Mouse (Mus musculus) hindbrain, embryonic 11.5 days (tissue): ENCODE results near the gene E430018J23Rik. TPM values are rescaled to one million over a fixed set of nuclear protein-coding genes. Genes with fewer than 3 reads are reported as not detected.
"Not testable (repeated sequence)": the region's sequence is repeated elsewhere in the genome, so short reads cannot be mapped to it uniquely, and the experiment has no call there.

Source experiments
- ATAC-seq: fragments of 200-750 bp; cut with Nextera tagmentation; 2 replicates; pipeline ENCODE4 v1.8.0; 2017; ENCODE audit warnings: mild to moderate bottlenecking, moderate TSS enrichment, moderate library complexity; ENCODE audit not compliant: low FRiP score
- DNase-seq: peaks from one replicate; pipeline ENCODE4 v3.0.0-alpha.2; 2015; ENCODE audit warnings: low spot score
- H3K27ac ChIP-seq: fragments of 300-500 bp; sonication (generic); 2 replicates; pipeline ENCODE4 v1.5.1; 2014; ENCODE audit warnings: mild to moderate bottlenecking, low read depth, low read length
- H3K27me3 ChIP-seq: fragments of 300-500 bp; sonication (generic); 2 replicates; pipeline ENCODE4 v1.6.1; 2014; ENCODE audit warnings: mild to moderate bottlenecking, low read length, moderate library complexity, mixed read lengths; ENCODE audit not compliant: control insufficient read depth, insufficient read depth
- H3K36me3 ChIP-seq: fragments of 300-500 bp; sonication (generic); 2 replicates; pipeline ENCODE4 v1.6.1; 2014; ENCODE audit warnings: mild to moderate bottlenecking, low read length, moderate library complexity, mixed read lengths; ENCODE audit not compliant: control insufficient read depth, insufficient read depth
- H3K4me1 ChIP-seq: fragments of 300-500 bp; sonication (generic); replicated peaks from 2 replicates; pipeline ENCODE4 v1.6.1; 2014; ENCODE audit warnings: low read length, mixed read lengths; ENCODE audit not compliant: control insufficient read depth, insufficient read depth
- H3K4me2 ChIP-seq: fragments of 300-500 bp; sonication (generic); replicated peaks from 2 replicates; pipeline ENCODE4 v1.6.1; 2014; ENCODE audit warnings: mild to moderate bottlenecking, low read depth, low read length
- H3K4me3 ChIP-seq: fragments of 300-500 bp; sonication (generic); 2 replicates; pipeline ENCODE4 v1.5.1; 2014; ENCODE audit warnings: low read depth, low read length
- H3K9ac ChIP-seq: fragments of 300-500 bp; sonication (generic); 2 replicates; pipeline ENCODE4 v1.6.1; 2014; ENCODE audit warnings: low read depth, low read length
- H3K9me3 ChIP-seq: fragments of 300-500 bp; sonication (generic); 2 replicates; pipeline ENCODE4 v1.6.1; 2016; ENCODE audit warnings: low read length; ENCODE audit not compliant: control insufficient read depth
- WGBS: fragments of 180-500 bp; shearing (Covaris S2); extraction: QIAGEN DNeasy Blood & Tissue Kit; methylation state at CpG from one replicate; pipeline ENCODE4 v1.1.7; 2014; 5-methylcytosine and 5-hydroxymethylcytosine counted together
- polyA plus RNA-seq: library from polyadenylated mRNA; unstranded; fragments of >200 nt; fragmentation: Nextera tagmentation; extraction: Ambion mirVana; gene quantifications from 2 replicates; pipeline ENCODE4 v1.2.1, GENCODE M21; 2014

E430018J23Rik gene
- polyA plus RNA-seq, 1 experiment from 2014 or later: 6.1 TPM

DNA sequence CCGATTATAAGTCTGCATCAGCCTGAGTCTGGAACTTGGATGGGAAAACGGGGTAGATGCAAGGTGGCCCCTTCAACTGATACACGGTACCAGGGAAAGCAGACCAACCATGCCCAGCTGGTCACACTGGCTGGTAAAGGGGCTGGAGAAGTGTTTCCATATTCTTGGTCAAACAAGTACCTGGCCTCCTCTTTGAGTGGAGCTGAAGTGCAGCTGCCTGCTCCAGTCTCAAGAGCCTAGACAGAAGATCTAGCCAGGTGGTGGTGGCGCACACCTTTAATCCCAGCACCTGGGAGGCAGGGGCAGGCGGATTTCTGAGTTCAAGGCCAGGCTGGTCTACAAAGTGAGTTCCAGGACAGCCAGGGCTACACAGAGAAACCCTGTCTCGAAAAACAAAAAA is 51.6 kb downstream of the E430018J23Rik start:
- H3K9ac ChIP-seq, H3K4me3 ChIP-seq, H3K27ac ChIP-seq, H3K36me3 ChIP-seq, H3K9me3 ChIP-seq, DNase-seq, ATAC-seq, H3K4me1 ChIP-seq, H3K4me2 ChIP-seq, H3K27me3 ChIP-seq: not testable (repeated sequence)
- 91% methylated on average over 6 of the region's 6 CpGs for WGBS

DNA sequence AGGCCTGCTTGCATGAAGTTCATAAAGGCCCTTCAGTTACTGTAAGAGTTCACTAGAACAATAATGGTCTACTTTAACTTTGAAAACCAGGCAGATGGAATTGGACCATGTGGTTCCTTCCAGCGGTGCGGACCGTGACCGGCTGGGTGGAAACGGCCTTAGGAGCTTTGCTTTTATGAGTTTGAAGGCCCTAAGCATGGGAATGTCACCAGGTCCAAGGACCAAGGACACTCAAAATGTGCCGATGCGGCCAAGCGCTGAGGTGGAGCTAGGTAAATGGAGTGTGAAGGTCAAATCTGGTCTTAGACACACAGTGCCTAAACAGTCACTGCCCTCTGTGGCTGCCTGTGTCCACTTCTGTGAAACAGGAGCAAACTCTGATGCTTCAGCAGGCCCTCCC is 52.1 kb downstream of the E430018J23Rik start:
- DNase-seq: no peak
- Histone ChIP-seq H3K4me1 (peaks cover 3% of the 10 kb centered on the region; the same call in 1 of the 2 replicates), H3K27me3 (no peaks in the 10 kb centered on the region), H3K9ac (no peak overlapping the region), H3K27ac (no peak overlapping the region), H3K4me3 (no peak overlapping the region), H3K4me2 (no peak overlapping the region), H3K9me3 (no peaks in the 10 kb centered on the region), H3K36me3 (0 out of 2 replicates have a peak, but pooled peaks cover 2% of the 10 kb centered on the region)
- ATAC-seq: no peak
- WGBS: 96% methylated on average over 8 of the region's 8 CpGs

Other genes starting within 250 kb of the E430018J23Rik start
- gene Cd2bp2, start 197.6 kb downstream of the E430018J23Rik start, polyA plus RNA-seq: 64.7 and 76.2 TPM in 2 replicates
- 18.7 and 19.1 TPM in 2 replicates for gene Tbc1d10b, start 185.2 kb downstream of the E430018J23Rik start, polyA plus RNA-seq
- gene Mylpf, start 184.7 kb downstream of the E430018J23Rik start, polyA plus RNA-seq: 24.1 and 26.5 TPM in 2 replicates
- gene Zfp553, start 160.6 kb downstream of the E430018J23Rik start, polyA plus RNA-seq: 26.5 and 29.7 TPM in 2 replicates
- gene Sept1, start 160.5 kb downstream of the E430018J23Rik start, polyA plus RNA-seq: 23.7 and 30.0 TPM in 2 replicates
- gene Zfp771, start 149.4 kb downstream of the E430018J23Rik start, polyA plus RNA-seq: 53.2 and 54.0 TPM in 2 replicates
- gene Dctpp1, start 132.9 kb downstream of the E430018J23Rik start, polyA plus RNA-seq: 193 and 214 TPM in 2 replicates
- 80.8 and 86.6 TPM in 2 replicates for gene Sephs2, start 119.6 kb downstream of the E430018J23Rik start, polyA plus RNA-seq
- gene Itgal, start 97.4 kb downstream of the E430018J23Rik start, polyA plus RNA-seq: 0.54 and 0.56 TPM in 2 replicates
- gene Zfp768, start 48.0 kb downstream of the E430018J23Rik start, polyA plus RNA-seq: 5.1 and 5.7 TPM in 2 replicates
- gene Zfp747, start 17.6 kb downstream of the E430018J23Rik start, polyA plus RNA-seq: 6.7 and 9.6 TPM in 2 replicates
- gene 9130019O22Rik, start 6.5 kb downstream of the E430018J23Rik start, polyA plus RNA-seq: 5.4 and 6.2 TPM in 2 replicates
- 6.9 and 8.1 TPM in 2 replicates for gene Zfp764, start 13.2 kb upstream of the E430018J23Rik start, polyA plus RNA-seq
- gene Zfp688, start 28.4 kb upstream of the E430018J23Rik start, polyA plus RNA-seq: 29.8 and 33.6 TPM in 2 replicates
- 12.8 and 13.5 TPM in 2 replicates for gene Zfp689, start 55.5 kb upstream of the E430018J23Rik start, polyA plus RNA-seq
- 61.4 and 72.1 TPM in 2 replicates for gene Prr14, start 66.0 kb upstream of the E430018J23Rik start, polyA plus RNA-seq
- 10.5 and 15.1 TPM in 2 replicates for gene Fbrs, start 85.6 kb upstream of the E430018J23Rik start, polyA plus RNA-seq
- 58.1 and 81.5 TPM in 2 replicates for gene Srcap, start 118.4 kb upstream of the E430018J23Rik start, polyA plus RNA-seq
- 20.0 and 26.0 TPM in 2 replicates for gene Gm42715, start 126.0 kb upstream of the E430018J23Rik start, polyA plus RNA-seq
- 7.7 and 8.6 TPM in 2 replicates for gene Tmem265, start 167.8 kb upstream of the E430018J23Rik start, polyA plus RNA-seq
- 50.4 and 54.0 TPM in 2 replicates for gene Phkg2, start 179.7 kb upstream of the E430018J23Rik start, polyA plus RNA-seq
- gene Ccdc189, start 195.0 kb upstream of the E430018J23Rik start, polyA plus RNA-seq: 11.9 and 16.4 TPM in 2 replicates
- 31.4 and 33.6 TPM in 2 replicates for gene Rnf40, start 195.1 kb upstream of the E430018J23Rik start, polyA plus RNA-seq
- 28.0 and 31.0 TPM in 2 replicates for gene Zfp629, start 222.2 kb upstream of the E430018J23Rik start, polyA plus RNA-seq